Mouse (Mus musculus): ENCODE measurements around the gene Dcaf4. TPM values are rescaled to one million over a fixed set of nuclear protein-coding genes. Genes with fewer than 3 reads are reported as not detected.

Dcaf4 gene
- 10 to 100 TPM; 28.5 to 36.1 TPM for total RNA-seq (2021)
- long read RNA-seq, experiment 1, transcript Dcaf4-201 (14 exons, 2,008 nt), result major isoform, 22 of 36 reads
- long read RNA-seq, experiment 1, partial matches to known transcripts, result 2 of 36 reads
- long read RNA-seq, experiment 1, other reads (novel, unspliced or antisense), result 12 of 36 reads
- long read RNA-seq, experiment 2, transcript Dcaf4-201 (14 exons, 2,008 nt), result major isoform, 61 of 84 reads
- long read RNA-seq, experiment 2, partial matches to known transcripts, result 4 of 84 reads
- long read RNA-seq, experiment 2, other reads (novel, unspliced or antisense), result 17 of 84 reads

DNA sequence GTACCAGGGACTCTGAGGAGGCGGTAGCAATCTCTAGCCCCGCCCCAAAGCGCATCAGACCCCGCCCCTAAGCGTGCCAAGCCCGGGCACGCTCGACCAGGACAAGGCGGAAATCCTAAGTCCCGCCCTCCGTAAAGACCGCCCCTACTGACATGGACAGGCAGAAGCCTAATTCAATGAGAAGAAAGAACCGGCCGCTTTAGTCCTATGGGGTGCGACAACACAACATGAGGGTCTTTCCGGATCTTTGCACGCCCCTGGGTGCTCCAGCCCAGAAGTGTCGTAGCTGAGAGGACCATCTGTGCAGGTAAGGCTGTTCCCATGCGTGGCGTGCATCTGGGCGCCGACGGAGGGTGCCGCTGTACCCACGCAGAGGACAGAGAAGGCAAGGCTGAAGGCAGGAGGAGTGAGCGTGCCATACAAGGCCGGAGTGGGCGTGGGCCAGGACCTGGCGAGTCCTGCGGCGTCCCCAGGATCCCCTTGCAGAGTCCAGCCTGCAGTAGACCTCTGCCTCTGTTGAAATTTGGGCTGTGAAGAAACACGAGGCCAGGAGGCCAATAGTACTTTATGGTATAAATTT is at the start of gene Dcaf4:
Gene Dcaf4, plus strand, starts transcription at position 156 of the 580 bp plus-strand sequence.
- peak; percentile 94 to 96 for DNase-seq (ENCODE audit: low spot score in 2 of 2)

DNA sequence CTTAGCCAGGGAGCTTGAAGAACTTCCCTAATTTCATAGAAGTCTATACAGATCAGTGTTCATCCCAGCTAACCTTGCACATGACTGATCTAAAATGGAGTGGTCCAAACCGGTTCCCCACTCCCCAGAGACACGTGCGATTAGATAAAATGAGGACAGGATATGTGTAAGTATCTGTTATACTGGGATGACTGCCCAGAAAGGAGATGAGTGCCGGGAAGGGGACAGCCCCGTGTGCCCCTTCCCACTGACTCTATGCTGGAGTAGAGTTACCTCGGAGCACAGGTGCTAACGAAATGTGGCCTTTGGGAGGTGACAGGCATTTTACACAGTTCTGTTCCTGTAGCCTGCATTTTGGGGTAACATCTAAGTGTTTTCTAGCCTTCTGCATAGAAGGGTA is 48.5 kb upstream of the Dcaf4 start:
- no peak for DNase-seq (ENCODE audit: low spot score in 2 of 2)

DNA sequence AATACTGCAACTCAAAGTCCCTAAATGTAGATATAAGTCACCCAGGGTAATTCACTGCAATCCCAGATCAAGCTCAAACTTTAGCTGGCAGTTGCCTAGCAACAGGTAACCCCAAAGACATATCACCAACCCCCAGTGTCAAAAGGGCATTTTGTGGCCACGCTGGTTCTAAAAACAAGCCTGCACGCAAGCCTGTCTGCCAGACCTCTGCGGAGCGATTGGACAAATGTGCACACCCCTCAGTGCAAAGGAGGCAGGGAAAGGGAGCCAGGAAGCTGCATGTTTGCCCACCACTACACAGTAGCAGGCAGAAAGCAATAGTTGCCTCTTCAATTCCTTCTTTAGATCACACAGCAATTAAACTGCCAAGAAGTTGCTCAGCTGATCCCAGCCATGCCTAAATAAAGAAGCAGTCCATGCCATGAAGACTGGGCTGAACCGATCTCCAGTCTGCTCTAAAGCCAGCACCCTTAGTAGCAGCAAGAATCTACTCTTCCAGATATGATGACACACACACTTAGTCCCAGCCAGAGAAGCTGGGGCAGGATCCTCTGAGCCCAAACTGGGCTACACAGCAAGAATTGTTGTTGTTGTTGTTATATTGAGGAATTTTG is 46.2 kb upstream of the Dcaf4 start:
- no peak for DNase-seq (ENCODE audit: low spot score in 2 of 2)

DNA sequence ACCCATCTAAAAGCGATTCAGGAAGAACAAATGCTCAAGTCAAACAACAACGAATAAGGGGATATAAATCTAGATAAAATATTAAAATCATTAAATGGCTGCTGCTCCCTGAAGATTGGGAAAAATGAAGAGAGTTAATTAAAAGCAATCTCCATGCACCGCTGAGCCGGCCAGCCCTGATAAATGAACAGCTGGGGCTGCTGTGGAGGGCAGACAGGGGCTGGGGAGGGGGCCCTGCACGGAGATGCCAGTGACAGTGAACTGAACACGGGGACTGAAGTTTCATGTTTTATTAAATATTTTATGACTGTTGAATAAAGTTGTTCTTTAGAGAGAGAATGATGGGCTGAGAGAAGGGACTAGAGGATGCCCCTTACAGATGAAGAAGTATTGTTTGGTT is 44.8 kb upstream of the Dcaf4 start:
- DNase-seq (ENCODE audit: low spot score in 2 of 2), result no peak

DNA sequence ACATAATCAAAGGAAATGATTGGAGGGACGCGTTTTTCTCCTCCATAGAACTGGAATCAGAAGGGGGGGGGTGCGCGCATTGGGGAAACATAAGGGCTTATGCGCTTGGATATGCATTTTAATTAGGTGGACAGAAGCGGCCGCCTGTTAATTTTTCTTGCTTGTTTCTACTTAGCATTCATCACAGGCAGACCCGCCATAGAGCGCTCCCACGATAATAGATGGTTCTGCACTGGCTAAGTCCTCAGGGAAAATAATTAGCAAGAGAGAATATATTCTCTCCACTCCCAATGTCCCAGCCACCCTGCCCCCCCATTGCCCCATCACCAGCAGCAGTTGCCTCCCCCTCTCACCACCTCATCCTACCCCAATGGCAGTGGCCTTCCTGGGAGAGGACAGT is 44.0 kb upstream of the Dcaf4 start:
- DNase-seq (ENCODE audit: low spot score in 2 of 2), result no peak

DNA sequence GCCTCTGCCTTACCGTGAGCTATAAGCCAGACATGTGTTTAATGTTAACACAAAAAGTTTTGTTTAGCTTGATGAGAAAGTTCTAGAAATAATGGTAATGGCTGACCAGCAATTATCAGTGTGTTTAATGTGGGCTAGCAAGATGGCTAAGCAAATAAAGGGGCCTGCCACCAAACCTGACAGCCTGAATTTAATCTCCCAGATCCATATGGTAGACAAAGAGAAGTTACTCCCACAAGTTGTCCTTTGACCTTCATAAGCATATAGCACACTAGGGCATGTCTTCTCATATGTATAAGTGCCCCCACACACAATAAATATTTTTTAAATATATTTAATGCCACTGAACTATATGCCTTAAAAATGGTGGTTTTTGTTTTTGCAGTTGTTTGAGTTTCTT is 41.1 kb upstream of the Dcaf4 start:
- DNase-seq (ENCODE audit: low spot score in 2 of 2), result no peak

DNA sequence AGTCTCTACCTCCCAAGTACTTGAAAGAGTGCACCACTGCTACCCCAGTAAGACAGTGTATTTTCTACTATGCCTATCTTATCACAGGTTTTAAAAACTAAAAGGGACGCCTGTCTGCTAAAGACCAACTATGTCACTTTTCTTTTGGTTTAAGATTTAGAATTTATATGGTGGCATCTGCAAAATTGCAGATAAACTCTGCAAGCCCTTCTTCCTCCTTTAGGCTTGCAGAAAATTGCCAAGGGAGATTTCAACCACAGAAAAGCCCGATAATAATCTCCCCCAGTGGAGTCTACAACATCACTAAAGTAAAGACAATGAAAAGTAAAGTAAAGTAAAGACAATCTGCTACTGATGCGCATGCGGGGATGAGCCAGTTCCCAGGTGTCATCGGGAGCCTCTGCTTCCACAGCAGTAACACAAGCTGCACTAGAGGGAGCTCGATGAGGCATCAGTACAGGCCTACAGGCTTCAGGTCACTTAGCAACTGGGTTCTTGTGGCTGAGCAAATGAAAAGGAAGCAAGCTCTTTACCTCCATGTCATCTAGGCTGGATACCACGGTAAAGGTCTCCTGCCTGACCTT is 40.4 kb upstream of the Dcaf4 start:
- no peak for DNase-seq (ENCODE audit: low spot score in 2 of 2)

DNA sequence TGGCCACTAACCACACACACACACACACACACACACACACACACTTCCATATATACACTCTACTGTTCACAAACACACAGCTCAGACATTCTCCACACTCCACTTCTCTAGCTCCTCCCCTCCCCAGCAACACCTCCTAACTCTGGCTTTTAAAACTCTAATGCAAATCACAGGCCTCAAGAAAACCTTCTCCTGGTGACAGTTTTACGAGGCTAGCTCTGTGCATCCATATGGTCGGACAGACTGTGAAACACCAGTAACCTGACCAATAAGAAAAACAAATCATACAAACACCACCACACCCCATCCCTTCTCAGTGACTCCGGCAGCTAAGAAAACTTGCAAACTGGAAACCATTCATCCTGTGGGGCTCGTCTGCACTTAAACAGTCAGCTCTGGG is 38.8 kb upstream of the Dcaf4 start:
- no peak for DNase-seq (ENCODE audit: low spot score in 2 of 2)

DNA sequence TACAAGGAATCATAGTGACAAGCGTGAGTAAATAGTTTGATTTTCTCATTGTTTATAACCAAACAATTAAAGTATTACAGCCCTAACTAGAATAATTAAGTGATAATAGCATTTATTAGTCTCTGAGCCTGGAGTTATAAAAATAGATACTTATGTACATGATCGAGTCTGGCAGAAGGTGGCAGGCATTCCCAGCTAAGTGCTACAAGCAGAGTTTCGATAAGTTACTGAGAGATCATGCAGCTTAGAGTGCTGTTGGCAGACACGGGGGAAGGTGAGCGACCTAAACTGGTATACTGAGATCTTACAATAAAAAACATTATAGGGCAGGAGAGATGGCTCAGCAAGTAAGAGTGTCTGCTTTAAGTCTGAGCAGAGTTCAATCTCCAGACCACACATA is 36.6 kb upstream of the Dcaf4 start:
- no peak for DNase-seq (ENCODE audit: low spot score in 2 of 2)

DNA sequence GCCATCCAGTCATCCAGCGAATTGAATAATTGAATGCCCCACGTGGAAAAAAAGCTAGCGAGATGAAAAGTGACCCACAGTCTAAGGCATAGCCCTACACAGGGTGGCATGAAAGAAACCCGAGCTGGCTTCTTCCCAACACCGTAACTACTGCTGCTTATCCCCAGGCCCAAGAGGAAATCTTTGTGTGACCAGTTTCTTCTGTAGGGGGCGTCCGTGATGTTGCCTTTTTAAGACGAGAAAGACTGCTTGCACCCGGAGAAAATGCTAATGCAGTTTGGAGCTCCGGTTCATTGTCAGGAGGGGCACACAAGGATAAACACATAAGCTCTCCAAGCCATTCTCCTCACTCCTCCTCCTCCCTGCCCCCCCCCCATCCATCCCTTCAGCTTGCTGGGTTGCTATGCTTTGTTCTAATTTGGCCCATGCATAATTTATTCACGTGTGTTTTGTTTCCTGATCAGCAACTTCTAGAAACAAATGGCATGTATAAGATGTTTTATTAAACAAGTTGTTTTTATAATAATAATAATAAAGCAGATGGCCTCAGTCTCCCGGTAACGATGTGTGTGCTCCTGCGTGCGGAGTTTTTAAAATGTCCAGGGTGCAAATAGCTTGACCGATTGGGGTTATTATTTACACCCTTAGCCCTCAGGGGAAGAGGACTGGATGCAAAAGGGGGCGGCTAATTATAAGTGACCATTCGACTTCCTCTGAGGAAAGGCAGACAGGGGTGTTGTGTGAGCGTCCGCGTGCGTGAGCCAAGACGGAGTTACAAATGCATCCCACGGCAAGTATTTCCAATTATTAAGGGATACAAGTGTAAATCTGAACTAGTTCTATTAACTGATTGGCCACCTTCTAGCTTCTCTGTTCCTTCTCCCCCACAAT is 35.2 kb upstream of the Dcaf4 start:
- no peak for DNase-seq (ENCODE audit: low spot score in 2 of 2)

DNA sequence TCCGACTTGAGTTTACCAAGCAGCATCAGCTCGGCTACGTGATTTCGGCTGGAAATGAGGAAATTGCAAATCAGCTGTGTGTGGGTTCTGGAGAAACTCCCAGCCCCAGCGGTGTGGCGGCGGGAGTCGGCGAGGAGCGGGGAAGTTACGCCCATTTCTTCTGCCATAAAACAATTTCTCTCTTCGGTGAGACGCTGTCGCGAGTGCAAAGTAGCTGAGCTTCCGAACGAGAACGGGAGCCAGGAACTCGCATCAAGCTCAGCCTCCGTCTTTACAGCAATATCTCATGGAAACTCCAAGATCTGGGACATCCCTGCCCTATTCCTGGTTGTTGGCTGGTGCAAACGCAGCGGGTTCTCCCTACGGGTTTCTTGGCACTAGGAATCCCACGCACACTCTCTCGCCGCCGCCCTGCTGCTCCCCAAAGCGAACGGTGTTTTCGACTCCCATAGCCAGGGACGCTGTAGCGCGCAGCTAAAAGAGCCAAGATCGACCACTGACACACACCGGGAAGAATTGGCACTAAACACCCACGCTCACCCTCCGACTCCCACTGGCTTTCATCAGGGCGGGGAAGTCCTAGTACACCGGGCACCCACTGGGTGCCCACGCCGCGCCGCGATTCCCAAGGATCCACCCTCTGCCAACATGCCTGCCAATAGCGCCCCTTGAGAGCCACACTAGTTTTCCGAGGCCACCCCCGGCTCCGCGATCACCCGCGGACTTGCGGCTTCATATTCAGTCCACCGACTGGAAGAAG is 34.2 kb upstream of the Dcaf4 start:
- peak; percentile 24 to 41 for DNase-seq (ENCODE audit: low spot score in 2 of 2)

DNA sequence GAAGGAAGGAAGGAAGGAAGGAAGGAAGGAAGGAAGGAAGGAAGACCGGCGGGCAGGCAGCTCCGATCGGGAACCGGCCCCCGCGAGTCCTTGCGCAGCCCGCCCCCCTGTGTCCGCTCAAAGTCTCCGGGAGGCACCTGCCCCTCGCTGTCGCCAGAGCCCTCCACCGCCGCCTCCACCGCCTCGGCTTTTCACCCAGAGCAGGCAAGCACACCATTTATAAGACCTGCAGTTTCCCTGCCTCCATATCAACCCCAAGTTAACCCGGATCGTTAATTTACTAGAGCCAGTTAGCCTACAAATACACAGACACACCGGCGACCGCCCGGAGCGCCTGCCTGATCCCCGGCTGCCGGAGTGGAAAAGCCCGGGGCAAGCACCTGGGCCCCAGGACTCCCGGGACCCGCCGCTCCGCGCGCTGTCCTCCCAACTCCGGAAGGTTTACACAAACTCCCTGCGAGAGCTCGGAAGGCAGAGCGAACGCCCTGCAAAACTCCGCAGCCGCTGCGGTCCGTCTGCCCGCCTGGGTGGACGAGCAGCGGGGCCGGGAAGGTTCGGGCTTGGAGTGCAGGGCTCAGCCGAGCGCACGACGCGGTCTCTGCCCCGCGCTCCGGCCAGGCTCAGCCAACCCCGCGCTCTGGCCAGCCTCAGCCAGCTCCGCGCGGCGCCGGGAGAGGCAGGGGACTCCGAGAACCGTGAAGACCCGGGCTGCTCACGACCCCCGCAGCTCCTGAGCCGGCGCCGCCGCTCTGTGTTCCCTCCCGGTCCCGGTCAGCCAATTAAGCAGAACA is 33.4 kb upstream of the Dcaf4 start:
- DNase-seq (ENCODE audit: low spot score in 2 of 2), result peak; percentile 58

DNA sequence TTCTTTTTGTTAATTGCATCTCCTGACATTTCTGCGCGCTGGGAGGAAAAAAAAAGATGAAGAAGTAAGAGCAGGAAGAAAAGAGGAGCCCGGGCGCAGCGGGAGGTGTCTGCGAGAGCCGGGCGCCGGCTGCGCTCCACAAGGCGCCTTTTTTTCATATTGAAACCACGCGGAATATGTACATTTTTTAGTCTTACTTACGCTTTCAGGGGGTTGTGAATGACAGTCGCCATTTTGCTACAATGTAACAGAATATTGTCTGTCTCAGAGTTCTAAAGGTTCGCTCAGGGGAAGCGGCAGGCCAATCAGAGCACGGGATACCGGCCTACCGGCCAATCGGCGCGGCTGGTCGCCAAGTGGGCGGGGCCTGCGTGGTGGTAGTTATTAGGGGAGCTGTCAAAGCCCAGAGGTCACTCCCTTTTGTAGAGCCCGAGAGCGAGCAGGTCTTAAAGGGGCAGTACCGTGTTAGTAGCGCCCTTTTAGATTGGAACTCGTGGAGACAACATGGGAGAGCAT is 32.7 kb upstream of the Dcaf4 start, which contains the start of gene Dpf3:
Gene Dpf3, minus strand, starts transcription at position 241 of the 516 bp plus-strand sequence.
- peak; percentile 99 for DNase-seq (ENCODE audit: low spot score in 2 of 2)

DNA sequence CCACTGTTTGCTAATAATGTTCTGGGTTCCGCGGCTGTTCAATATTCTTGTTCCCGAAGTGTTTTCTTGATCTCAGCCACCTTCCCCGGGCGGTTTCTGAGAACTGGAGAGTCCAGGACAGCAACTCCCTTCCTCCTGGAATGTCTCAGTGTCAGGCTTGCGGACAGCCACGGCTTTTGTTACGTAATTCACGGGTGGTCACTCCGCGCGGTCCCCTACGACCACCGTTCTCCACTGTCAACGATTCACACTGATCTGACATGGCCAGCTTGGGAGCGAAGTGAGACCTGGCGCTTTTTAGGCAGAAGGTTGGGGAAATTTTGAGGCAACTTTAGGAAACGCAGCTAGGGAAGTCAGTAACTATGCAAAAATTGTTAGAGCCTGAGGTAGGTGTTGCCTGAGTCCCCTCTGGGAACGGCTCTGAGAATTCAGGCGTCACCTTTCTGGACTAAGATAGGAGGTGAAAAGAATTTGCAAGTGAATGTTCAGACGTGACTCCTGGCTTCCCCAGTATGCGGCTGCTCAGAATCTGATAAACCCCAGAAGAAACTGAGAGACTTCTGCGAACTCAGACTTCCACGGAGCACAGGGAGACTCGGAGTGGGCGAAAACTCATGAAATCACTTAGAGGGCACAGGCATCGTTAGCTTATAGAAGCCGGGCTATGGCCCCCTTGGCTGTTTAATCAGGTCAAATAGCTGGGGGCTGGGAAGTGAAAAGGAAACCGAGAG is 31.9 kb upstream of the Dcaf4 start:
- peak; percentile 36 to 38 for DNase-seq (ENCODE audit: low spot score in 2 of 2)

DNA sequence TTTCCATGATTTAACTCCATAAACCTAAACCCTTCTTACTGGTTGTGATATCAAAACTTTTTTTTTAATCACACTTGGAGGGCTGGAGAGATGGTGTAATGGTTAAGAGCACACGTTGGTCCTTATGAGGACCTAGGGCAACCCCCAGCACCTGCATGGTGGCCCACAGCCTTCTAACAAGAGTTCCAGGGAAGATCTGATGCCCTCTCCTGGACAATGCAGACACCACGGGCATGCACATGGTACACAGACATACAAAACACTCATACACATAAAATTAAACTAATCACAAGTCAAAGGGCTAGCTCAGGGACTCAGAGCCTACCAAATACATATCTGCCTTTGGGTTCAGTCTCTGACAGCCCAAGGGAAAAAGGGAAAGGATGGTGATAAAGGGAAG is 30.5 kb upstream of the Dcaf4 start:
- no peak for DNase-seq (ENCODE audit: low spot score in 2 of 2)

DNA sequence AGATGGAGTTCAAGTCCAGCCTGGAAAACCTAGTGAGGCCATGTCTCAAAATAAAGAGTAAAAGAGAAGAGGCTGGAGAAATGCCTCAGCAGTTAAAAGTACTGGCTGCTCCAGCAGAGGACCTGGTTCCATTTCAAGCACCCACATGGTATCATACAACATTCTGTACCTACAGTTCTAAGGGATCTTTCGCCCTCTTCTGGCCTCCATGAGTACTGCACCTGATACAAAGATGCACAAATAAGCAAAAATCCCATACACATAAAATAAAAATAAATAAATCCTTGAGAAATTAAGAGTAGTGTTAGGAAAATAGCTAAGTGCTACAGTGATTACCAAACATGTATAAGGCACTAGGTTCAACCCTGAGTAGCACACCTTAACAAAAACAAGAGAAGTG is 28.7 kb upstream of the Dcaf4 start:
- DNase-seq (ENCODE audit: low spot score in 2 of 2), result no peak

DNA sequence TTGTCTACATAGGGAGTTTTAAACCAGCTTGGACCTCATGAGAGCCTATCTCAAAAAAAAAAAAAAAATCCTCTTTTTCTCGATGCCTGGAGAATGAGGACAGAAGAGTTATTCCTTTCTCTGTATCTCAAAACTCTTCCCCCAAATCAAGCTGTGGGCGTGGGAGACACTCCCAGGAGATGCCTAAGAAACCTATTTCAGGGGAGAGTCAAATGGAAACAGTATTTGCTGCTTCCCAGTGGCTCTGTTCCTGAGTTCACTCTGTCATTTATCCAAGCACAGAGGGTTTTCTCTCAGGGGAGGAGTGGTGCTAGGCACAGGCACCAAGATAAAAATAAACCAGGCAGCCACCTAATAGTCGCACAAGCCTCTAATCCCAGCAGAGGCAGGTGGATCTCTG is 27.5 kb upstream of the Dcaf4 start:
- no peak for DNase-seq (ENCODE audit: low spot score in 2 of 2)

DNA sequence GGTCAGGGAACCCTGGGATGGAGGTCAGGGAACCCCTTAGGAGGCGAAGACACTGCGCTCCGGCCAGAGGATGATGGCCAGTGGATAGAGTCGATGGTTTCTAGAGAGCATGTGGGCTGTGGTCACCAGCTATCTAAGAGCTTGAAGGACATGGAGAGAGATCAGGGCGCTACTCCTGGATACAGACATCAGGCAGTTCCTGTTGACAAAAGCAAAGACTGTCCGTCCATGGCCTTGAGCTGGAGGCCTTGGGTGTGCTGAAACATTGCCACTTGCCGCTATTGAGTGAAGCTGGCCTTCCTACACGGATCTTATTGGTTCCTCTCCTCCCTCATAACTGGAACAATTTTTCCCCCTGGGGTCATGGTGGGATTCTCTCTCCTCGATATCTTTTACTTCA is 26.1 kb upstream of the Dcaf4 start:
- no peak for DNase-seq (ENCODE audit: low spot score in 2 of 2)
